Mouse (Mus musculus) stomach, postnatal 0 days (tissue): ENCODE data around the gene Tctex1d1. TPM values are rescaled to one million over a fixed set of nuclear protein-coding genes. Genes with fewer than 3 reads are reported as not detected.

ENCODE experiments used
- ATAC-seq: fragments of 200-750 bp; cut with Nextera tagmentation; 2 replicates; pipeline ENCODE4 v1.8.0; 2017; ENCODE audit not compliant: low FRiP score, low TSS enrichment
- DNase-seq: peaks from one replicate; pipeline ENCODE4 v3.0.0-alpha.2; 2016; ENCODE audit warnings: low spot score
- H3K27ac ChIP-seq: fragments of 300-500 bp; sonication (generic); replicated peaks from 2 replicates; pipeline ENCODE4 v1.5.1; 2014; ENCODE audit warnings: mild to moderate bottlenecking, control low read depth
- H3K27me3 ChIP-seq: fragments of 300-500 bp; sonication (generic); 2 replicates; pipeline ENCODE4 v1.6.1; 2014; ENCODE audit warnings: low read length; ENCODE audit not compliant: control insufficient read depth, insufficient read depth
- H3K36me3 ChIP-seq: fragments of 300-500 bp; sonication (generic); 2 replicates; pipeline ENCODE4 v1.6.1; 2014; ENCODE audit warnings: low read length, mixed read lengths; ENCODE audit not compliant: control insufficient read depth, insufficient read depth
- H3K4me1 ChIP-seq: fragments of 300-500 bp; sonication (generic); replicated peaks from 2 replicates; pipeline ENCODE4 v1.6.1; 2014; ENCODE audit warnings: antibody characterized with exemption; ENCODE audit not compliant: control insufficient read depth, insufficient read depth
- H3K4me2 ChIP-seq: fragments of 300-500 bp; sonication (generic); replicated peaks from 2 replicates; pipeline ENCODE4 v1.6.1; 2014; ENCODE audit warnings: low read depth, mild to moderate bottlenecking, control low read depth, moderate library complexity
- H3K4me3 ChIP-seq: fragments of 300-500 bp; sonication (generic); 2 replicates; pipeline ENCODE4 v1.5.1; 2014; ENCODE audit warnings: low read depth, low read length, control low read depth
- H3K9ac ChIP-seq: fragments of 300-500 bp; sonication (generic); 2 replicates; pipeline ENCODE4 v1.6.1; 2014; ENCODE audit warnings: mild to moderate bottlenecking, low read length, control low read depth, mixed read lengths
- H3K9me3 ChIP-seq: fragments of 300-500 bp; sonication (generic); 2 replicates; pipeline ENCODE4 v1.6.1; 2016; ENCODE audit warnings: low read length; ENCODE audit not compliant: control insufficient read depth
- CTCF ChIP-seq: IDR thresholded peaks from 2 replicates; pipeline ENCODE4 v1.5.1; 2016; ENCODE audit warnings: antibody characterized with exemption, low read depth, mild to moderate bottlenecking, moderate library complexity
- EP300 ChIP-seq: optimal IDR thresholded peaks from 2 replicates; pipeline ENCODE3; 2016; ENCODE audit warnings: antibody characterized with exemption
- WGBS: fragments of 180-500 bp; shearing (Covaris S2); extraction: QIAGEN DNeasy Blood & Tissue Kit; methylation state at CpG from one replicate; pipeline ENCODE4 v1.1.7; 2014; 5-methylcytosine and 5-hydroxymethylcytosine counted together
- polyA plus RNA-seq: library from polyadenylated mRNA; unstranded; fragments of >200 nt; fragmentation: Nextera tagmentation; extraction: Ambion mirVana; gene quantifications from 2 replicates; pipeline ENCODE4 v1.2.1, GENCODE M21; 2015

The Tctex1d1 gene
- polyA plus RNA-seq, 1 experiment from 2014 or later = 2.6 TPM

DNA sequence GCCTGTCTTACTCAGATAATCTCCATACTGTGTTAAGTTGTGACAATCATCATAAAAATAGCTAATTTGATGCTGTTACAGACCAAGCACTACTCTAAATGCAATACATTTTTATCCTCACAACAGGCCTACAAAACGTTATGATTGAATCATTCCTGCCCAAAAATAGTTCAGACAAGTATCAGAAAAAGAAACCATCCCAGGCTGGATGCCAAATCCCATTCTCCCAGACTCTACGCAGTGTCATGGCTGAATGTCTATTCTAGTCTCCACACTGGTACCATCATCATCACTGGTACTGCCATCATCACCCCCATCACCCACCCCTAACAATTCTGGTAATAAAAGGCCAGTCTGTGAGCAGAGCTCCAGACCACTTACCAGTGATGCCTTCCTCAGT, 25.9 kb upstream of the Tctex1d1 start:
- Histone ChIP-seq H3K4me3 (no peak overlapping the region), H3K27me3 (no peaks in the 10 kb centered on the region), H3K9me3 (no peaks in the 10 kb centered on the region), H3K4me2 (no peak overlapping the region), H3K27ac (no peak overlapping the region), H3K9ac (no peak overlapping the region), H3K4me1 (no peaks in the 10 kb centered on the region), H3K36me3 (no peaks in the 10 kb centered on the region)
- WGBS = 53% methylated on average over 2 of the region's 2 CpGs
- ATAC-seq (no peak), DNase-seq (no peak)
- TF ChIP-seq EP300 (no peak), CTCF (no peak)

- no peaks in the 10 kb centered on the region for H3K27me3 ChIP-seq
- WGBS = 59% methylated on average over 17 of the region's 17 CpGs
- no peaks in the 10 kb centered on the region for H3K4me1 ChIP-seq
- ATAC-seq (no peak), DNase-seq (no peak)
- no peak overlapping the region for H3K4me2 ChIP-seq
- TF ChIP-seq EP300 (no peak), CTCF (no peak)
- H3K27ac ChIP-seq = no peak overlapping the region
- H3K9me3 ChIP-seq = no peaks in the 10 kb centered on the region
- no peaks in the 10 kb centered on the region for H3K36me3 ChIP-seq
- H3K9ac ChIP-seq = no peak overlapping the region
- no peak overlapping the region for H3K4me3 ChIP-seq
Measured at GRCm38 (mm10) chr4:102955294-102955956, 23.0 kb upstream of the Tctex1d1 start.

DNA sequence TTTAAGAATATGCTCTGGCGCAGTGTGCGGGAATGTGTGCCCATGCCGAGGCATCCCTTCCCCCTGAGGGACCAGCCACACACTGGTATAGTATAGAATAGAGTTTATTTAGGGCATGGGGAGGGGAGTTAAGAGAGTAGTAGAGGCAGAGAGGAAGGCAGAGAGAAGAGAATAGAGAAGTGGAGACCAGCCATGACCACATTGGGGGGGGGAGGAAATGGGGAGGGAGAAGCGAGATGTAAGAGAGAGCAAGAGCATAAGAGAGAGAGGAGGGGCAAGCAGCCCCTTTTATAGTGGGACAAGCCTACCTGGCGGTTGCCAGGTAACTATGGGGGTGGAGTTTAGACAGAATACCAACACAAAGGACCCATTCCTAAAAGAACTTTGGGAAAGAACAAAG, 19.0 kb upstream of the Tctex1d1 start:
- Histone ChIP-seq H3K36me3 (no peaks in the 10 kb centered on the region), H3K9me3 (no peaks in the 10 kb centered on the region), H3K27ac (no peak overlapping the region), H3K4me3 (no peak overlapping the region), H3K4me2 (no peak overlapping the region), H3K4me1 (no peaks in the 10 kb centered on the region), H3K27me3 (no peaks in the 10 kb centered on the region), H3K9ac (no peak overlapping the region)
- no peak for DNase-seq
- WGBS = 84% methylated on average over 5 of the region's 5 CpGs
- ATAC-seq = no peak
- TF ChIP-seq CTCF (no peak), EP300 (no peak)

DNA sequence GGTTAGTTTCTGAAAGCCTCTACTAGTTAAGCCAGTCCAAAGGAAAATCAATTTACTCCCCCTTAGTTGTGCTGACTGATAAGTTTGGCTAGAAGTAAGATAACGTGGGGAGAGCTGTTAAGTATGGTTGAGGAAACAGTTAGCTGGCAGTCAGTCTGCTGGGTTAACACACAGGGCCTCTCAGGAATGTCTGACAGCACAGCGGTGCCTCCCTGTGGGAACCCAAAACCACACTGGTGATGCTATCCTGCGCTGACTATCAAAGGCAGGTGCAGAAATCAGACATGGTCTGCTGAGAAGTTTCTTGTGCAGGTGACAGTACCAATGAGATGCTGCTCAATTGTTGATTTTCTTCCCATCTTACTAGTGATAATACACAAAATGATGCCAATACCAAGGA, 14.2 kb upstream of the Tctex1d1 start:
- Histone ChIP-seq H3K36me3 (no peaks in the 10 kb centered on the region), H3K9ac (no peak overlapping the region), H3K4me3 (no peak overlapping the region), H3K9me3 (no peaks in the 10 kb centered on the region), H3K4me2 (no peak overlapping the region), H3K27ac (no peak overlapping the region), H3K27me3 (no peaks in the 10 kb centered on the region), H3K4me1 (no peaks in the 10 kb centered on the region)
- 51% methylated on average over 3 of the region's 3 CpGs for WGBS
- DNase-seq = no peak
- no peak for ATAC-seq
- TF ChIP-seq CTCF (no peak), EP300 (no peak)

GRCm38 (mm10) chr4:102967811-102968210, 10.6 kb upstream of the Tctex1d1 start:
- H3K4me2 ChIP-seq = no peak overlapping the region
- 76% methylated on average over 15 of the region's 15 CpGs for WGBS
- H3K4me1 ChIP-seq = no peaks in the 10 kb centered on the region
- H3K27me3 ChIP-seq = no peaks in the 10 kb centered on the region
- no peak overlapping the region for H3K27ac ChIP-seq
- TF ChIP-seq EP300 (no peak), CTCF (no peak)
- H3K4me3 ChIP-seq = no peak overlapping the region
- DNase-seq (no peak), ATAC-seq (no peak)
- no peaks in the 10 kb centered on the region for H3K9me3 ChIP-seq
- no peak overlapping the region for H3K9ac ChIP-seq
- H3K36me3 ChIP-seq = no peaks in the 10 kb centered on the region

GRCm38 (mm10) chr4:102969599-102969998, 8.8 kb upstream of the Tctex1d1 start:
- no peak for TF ChIP-seq EP300
- no peak for TF ChIP-seq CTCF
- Histone ChIP-seq H3K36me3 (no peaks in the 10 kb centered on the region), H3K27ac (no peak overlapping the region), H3K4me3 (no peak overlapping the region), H3K9me3 (no peaks in the 10 kb centered on the region), H3K9ac (no peak overlapping the region), H3K27me3 (no peaks in the 10 kb centered on the region), H3K4me2 (no peak overlapping the region), H3K4me1 (no peaks in the 10 kb centered on the region)
- 79% methylated on average over 5 of the region's 5 CpGs for WGBS
- ATAC-seq (no peak), DNase-seq (no peak)
